Mouse (Mus musculus) liver, postnatal 0 days (tissue): ENCODE measurements around the gene Tmem107. TPM values are rescaled to one million over a fixed set of nuclear protein-coding genes. Genes with fewer than 3 reads are reported as not detected.
A peak's percentile ranks its signal among the peaks of the same experiment; 100 is the strongest.
"Not testable (repeated sequence)": the region's sequence is repeated elsewhere in the genome, so short reads cannot be mapped to it uniquely, and the experiment has no call there.

Source experiments
- ATAC-seq: fragments of 200-750 bp; cut with Nextera tagmentation; 2 replicates; pipeline ENCODE4 v1.8.0; 2017; ENCODE audit warnings: mild to moderate bottlenecking, moderate library complexity
- DNase-seq: peaks from one replicate; pipeline ENCODE4 v3.0.0-alpha.2; 2016
- H3K27ac ChIP-seq: fragments of 300-500 bp; sonication (generic); 2 replicates; pipeline ENCODE4 v1.5.1; 2014; ENCODE audit warnings: antibody characterized with exemption, moderate library complexity, mild to moderate bottlenecking, low read depth
- H3K27me3 ChIP-seq: fragments of 300-500 bp; sonication (generic); 2 replicates; pipeline ENCODE4 v1.6.1; 2014; ENCODE audit warnings: low read length, control low read depth, mixed read lengths; ENCODE audit not compliant: insufficient read depth
- H3K36me3 ChIP-seq: fragments of 300-500 bp; sonication (generic); replicated peaks from 2 replicates; pipeline ENCODE4 v1.6.1; 2014; ENCODE audit warnings: mild to moderate bottlenecking, control low read depth, low read length, moderate library complexity, mixed read lengths; ENCODE audit not compliant: insufficient read depth
- H3K4me1 ChIP-seq: fragments of 300-500 bp; sonication (generic); 2 replicates; pipeline ENCODE4 v1.6.1; 2014; ENCODE audit warnings: antibody characterized with exemption, mild to moderate bottlenecking, control low read depth; ENCODE audit not compliant: insufficient read depth
- H3K4me2 ChIP-seq: fragments of 300-500 bp; sonication (generic); 2 replicates; pipeline ENCODE4 v1.6.1; 2014; ENCODE audit warnings: low read depth, mild to moderate bottlenecking, low read length, moderate library complexity, mixed read lengths
- H3K4me3 ChIP-seq: fragments of 300-500 bp; sonication (generic); 2 replicates; pipeline ENCODE4 v1.5.1; 2014; ENCODE audit warnings: low read depth, low read length
- H3K9ac ChIP-seq: fragments of 300-500 bp; sonication (generic); replicated peaks from 2 replicates; pipeline ENCODE4 v1.6.1; 2014; ENCODE audit warnings: mild to moderate bottlenecking, moderate library complexity
- H3K9me3 ChIP-seq: fragments of 300-500 bp; sonication (generic); 2 replicates; pipeline ENCODE4 v1.6.1; 2016; ENCODE audit warnings: mild to moderate bottlenecking, control low read depth, low read length, mixed read lengths
- CTCF ChIP-seq: sonication (generic); IDR thresholded peaks from 2 replicates; pipeline ENCODE4 v1.5.1; 2016; ENCODE audit warnings: antibody characterized with exemption, low read depth
- EP300 ChIP-seq: IDR thresholded peaks from 2 replicates; pipeline ENCODE4 v1.6.1; 2016; ENCODE audit warnings: antibody characterized with exemption, low read depth, mild to moderate bottlenecking
- WGBS: fragments of 180-500 bp; shearing (Covaris S2); extraction: QIAGEN DNeasy Blood & Tissue Kit; methylation state at CpG from one replicate; pipeline ENCODE4 v1.1.7; 2014; ENCODE audit not compliant: insufficient replicate concordance; 5-methylcytosine and 5-hydroxymethylcytosine counted together
- polyA plus RNA-seq: library from polyadenylated mRNA; unstranded; fragments of >200 nt; fragmentation: Nextera tagmentation; extraction: Ambion mirVana; gene quantifications from 2 replicates; pipeline ENCODE4 v1.2.1, GENCODE M21; 2015

The Tmem107 gene
- polyA plus RNA-seq, 1 experiment from 2014 or later: 13.0 TPM

GRCm38 (mm10) chr11:69088856-69089615, 18.4 kb downstream of the Tmem107 start:
- peak overlapping the region; percentile 86 for H3K4me2 ChIP-seq
- no peaks in the 10 kb centered on the region for H3K27me3 ChIP-seq
- ATAC-seq (peak; percentile 65), DNase-seq (no peak)
- peak overlapping the region; percentile 96 for H3K27ac ChIP-seq
- H3K4me3 ChIP-seq: peak overlapping the region; percentile 97
- peaks cover 28% of the 10 kb centered on the region for H3K4me1 ChIP-seq
- peaks cover 31% of the 10 kb centered on the region for H3K36me3 ChIP-seq
- TF ChIP-seq CTCF: 0 out of 2 replicates have a peak, but pooled peaks have one; percentile 32
- peak; percentile 73 for TF ChIP-seq EP300
- no peaks in the 10 kb centered on the region for H3K9me3 ChIP-seq
- H3K9ac ChIP-seq: peak overlapping the region; percentile 100
- WGBS: 8% methylated on average over 25 of the region's 25 CpGs

DNA sequence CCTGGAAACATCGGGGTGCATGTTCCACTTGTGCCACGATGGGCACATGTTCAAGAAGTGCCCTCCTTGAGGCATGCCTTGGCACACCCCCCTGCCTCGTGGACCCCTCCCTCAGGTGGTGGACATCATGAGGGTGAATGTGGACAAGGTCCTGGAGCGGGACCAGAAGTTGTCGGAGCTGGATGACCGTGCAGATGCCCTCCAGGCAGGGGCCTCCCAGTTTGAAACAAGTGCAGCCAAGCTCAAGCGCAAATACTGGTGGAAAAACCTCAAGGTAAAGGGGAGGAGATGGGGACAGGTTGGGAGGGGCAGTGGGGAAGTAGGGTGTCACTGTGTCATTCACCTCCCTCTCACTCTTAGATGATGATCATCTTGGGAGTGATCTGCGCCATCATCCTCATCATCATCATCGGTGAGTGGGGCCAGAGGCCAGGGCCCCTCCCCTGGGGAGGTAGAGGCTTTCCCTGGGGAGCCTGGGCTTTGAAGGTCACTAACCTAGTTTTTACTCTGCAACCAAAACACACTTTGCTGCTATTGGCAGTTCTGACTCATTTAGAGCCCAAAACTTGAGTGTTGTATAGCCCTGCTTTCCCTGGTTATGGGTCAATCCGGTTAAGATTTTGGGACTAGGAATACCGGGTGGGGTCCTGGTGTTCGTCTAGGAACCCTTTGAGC, 19.1 kb downstream of the Tmem107 start:
- Histone ChIP-seq H3K4me3 (peak overlapping the region; percentile 97), H3K4me2 (peak overlapping the region; percentile 86), H3K27me3 (no peaks in the 10 kb centered on the region), H3K9ac (peak overlapping the region; percentile 100), H3K27ac (peak overlapping the region; percentile 96), H3K9me3 (no peaks in the 10 kb centered on the region), H3K4me1 (peaks cover 33% of the 10 kb centered on the region), H3K36me3 (peaks cover 31% of the 10 kb centered on the region)
- DNase-seq: no peak
- 83% methylated on average over 12 of the region's 12 CpGs for WGBS
- no peak for ATAC-seq
- TF ChIP-seq CTCF (no peak), EP300 (no peak)

- peak overlapping the region; percentile 100; the same call in 1 of the 2 replicates for H3K9ac ChIP-seq
- no peak for ATAC-seq
- H3K4me3 ChIP-seq: no peak overlapping the region; the same call in 1 of the 2 replicates
These were observed 19.8 kb downstream of the Tmem107 start for GRCm38 (mm10) chr11:69090367-69090766.

GRCm38 (mm10) chr11:69091566-69092385, 21.2 kb downstream of the Tmem107 start:
- Histone ChIP-seq H3K27ac (no peak overlapping the region), H3K9me3 (no peaks in the 10 kb centered on the region), H3K9ac (no peak overlapping the region), H3K27me3 (no peaks in the 10 kb centered on the region), H3K4me2 (no peak overlapping the region), H3K36me3 (peaks cover 31% of the 10 kb centered on the region), H3K4me1 (peaks cover 33% of the 10 kb centered on the region), H3K4me3 (no peak overlapping the region)
- WGBS: 54% methylated on average over 7 of the region's 7 CpGs
- no peak for ATAC-seq
- TF ChIP-seq EP300: no peak
- TF ChIP-seq CTCF: no peak
- no peak for DNase-seq

More at GRCm38 (mm10) chr11:69090367-69090766, 19.8 kb downstream of the Tmem107 start:
- DNase-seq: no peak
- 71% methylated on average over 6 of the region's 6 CpGs for WGBS
- Histone ChIP-seq H3K27me3 (no peaks in the 10 kb centered on the region), H3K9me3 (no peaks in the 10 kb centered on the region), H3K4me1 (peaks cover 33% of the 10 kb centered on the region), H3K4me2 (peak overlapping the region; percentile 86), H3K27ac (peak overlapping the region; percentile 96), H3K36me3 (peaks cover 31% of the 10 kb centered on the region)
- TF ChIP-seq CTCF (no peak), EP300 (no peak)

GRCm38 (mm10) chr11:69092386-69092751, 21.8 kb downstream of the Tmem107 start:
- no peak overlapping the region for H3K27ac ChIP-seq
- peaks cover 31% of the 10 kb centered on the region for H3K36me3 ChIP-seq
- H3K27me3 ChIP-seq: no peaks in the 10 kb centered on the region
- no peaks in the 10 kb centered on the region for H3K9me3 ChIP-seq
- DNase-seq (peak; percentile 92), ATAC-seq (no peak)
- no peak overlapping the region for H3K4me3 ChIP-seq
- peaks cover 33% of the 10 kb centered on the region for H3K4me1 ChIP-seq
- no peak overlapping the region for H3K4me2 ChIP-seq
- peak; percentile 92 for TF ChIP-seq CTCF
- TF ChIP-seq EP300: no peak
- 2% methylated on average over 3 of the region's 3 CpGs for WGBS
- no peak overlapping the region for H3K9ac ChIP-seq

GRCm38 (mm10) chr11:69092871-69093270, 22.3 kb downstream of the Tmem107 start:
- peaks cover 32% of the 10 kb centered on the region for H3K4me1 ChIP-seq

DNA sequence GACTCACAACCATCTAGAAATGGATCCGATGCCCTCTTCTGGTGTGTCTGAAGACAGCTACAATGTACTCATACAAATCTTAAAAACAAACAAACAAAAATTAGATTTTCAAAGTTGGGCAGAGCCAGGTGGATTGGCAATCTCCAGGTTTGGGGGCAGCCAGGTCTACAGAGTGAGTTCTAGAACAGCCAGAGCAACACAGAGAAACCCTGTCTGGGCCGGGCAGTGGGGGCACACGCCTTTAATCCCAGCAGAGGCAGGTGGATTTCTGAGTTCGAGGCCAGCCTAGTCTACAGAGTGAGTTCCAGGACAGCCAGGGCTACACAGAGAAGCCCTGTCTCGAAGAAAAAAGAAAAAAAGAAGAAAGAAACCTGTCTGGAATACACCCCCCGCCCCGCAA, 23.2 kb downstream of the Tmem107 start:
- H3K27me3 ChIP-seq, DNase-seq, H3K9ac ChIP-seq, ATAC-seq, H3K9me3 ChIP-seq, H3K4me2 ChIP-seq, H3K4me3 ChIP-seq: not testable (repeated sequence)
- Histone ChIP-seq H3K36me3 (peaks cover 31% of the 10 kb centered on the region), H3K27ac (peak overlapping the region; percentile 96), H3K4me1 (peaks cover 36% of the 10 kb centered on the region)
- WGBS: 83% methylated on average over 7 of the region's 7 CpGs

More at GRCm38 (mm10) chr11:69092871-69093270, 22.3 kb downstream of the Tmem107 start:
- Histone ChIP-seq H3K4me2 (no peak overlapping the region), H3K4me3 (no peak overlapping the region), H3K36me3 (peaks cover 31% of the 10 kb centered on the region), H3K9ac (no peak overlapping the region), H3K27me3 (no peaks in the 10 kb centered on the region), H3K9me3 (no peaks in the 10 kb centered on the region), H3K27ac (peak overlapping the region; percentile 17; the same call in 1 of the 2 replicates)
- TF ChIP-seq CTCF (no peak), EP300 (no peak)
- WGBS: 68% methylated on average over 4 of the region's 4 CpGs
- no peak for ATAC-seq
- DNase-seq: no peak
